Mouse (Mus musculus): ENCODE results near the gene Nr1h2. TPM values are rescaled to one million over a fixed set of nuclear protein-coding genes. Genes with fewer than 3 reads are reported as not detected.

Nr1h2 gene
- 83.2 and 94.9 TPM in 2 replicates for polyA plus RNA-seq (2016; fragmentation: Nextera tagmentation; extraction: Ambion mirVana)

DNA sequence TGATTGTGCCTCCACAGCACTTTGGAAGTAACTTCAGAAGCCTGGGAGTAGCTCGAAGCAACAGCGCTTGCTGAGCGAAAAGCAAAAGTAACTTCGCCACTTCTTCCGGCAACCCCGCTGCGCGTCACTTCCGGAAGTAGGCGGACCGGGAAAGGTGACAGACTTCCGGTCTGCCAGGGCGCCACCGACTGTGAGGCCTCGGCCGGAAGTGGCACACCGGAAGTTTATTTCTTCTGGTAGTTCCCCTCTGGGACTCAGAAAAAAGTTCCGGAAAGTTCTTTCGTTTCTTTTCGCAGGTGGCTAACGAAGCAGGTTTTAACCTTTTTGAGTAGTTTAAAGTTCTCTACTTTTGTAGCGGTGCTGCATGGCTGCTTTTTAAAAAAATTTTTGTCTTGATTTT lies at the start of gene Nr1h2:
TSS of gene Nr1h2 (minus strand) at position 126 of the 400 bp plus-strand sequence.
- DNase-seq (ENCODE audit: low spot score), result peak; percentile 96
- Histone ChIP-seq H3K27ac (peak within 1 kb of the TSS; percentile 92), H3K4me3 (peak within 1 kb of the TSS; percentile 92), H3K4me1 (replicated peaks) (peaks cover 15% of the 10 kb centered on the region), H3K27me3 (ENCODE audit: insufficient read depth, poor library complexity, severe bottlenecking) (0 out of 2 replicates have a peak, but pooled peaks cover 3% of the 10 kb centered on the region), H3K9me3 (no peaks in the 10 kb centered on the region), H3K36me3 (peaks cover 33% of the 10 kb centered on the region)
- under 1% methylated on average over 22 of the region's 22 CpGs for WGBS

DNA sequence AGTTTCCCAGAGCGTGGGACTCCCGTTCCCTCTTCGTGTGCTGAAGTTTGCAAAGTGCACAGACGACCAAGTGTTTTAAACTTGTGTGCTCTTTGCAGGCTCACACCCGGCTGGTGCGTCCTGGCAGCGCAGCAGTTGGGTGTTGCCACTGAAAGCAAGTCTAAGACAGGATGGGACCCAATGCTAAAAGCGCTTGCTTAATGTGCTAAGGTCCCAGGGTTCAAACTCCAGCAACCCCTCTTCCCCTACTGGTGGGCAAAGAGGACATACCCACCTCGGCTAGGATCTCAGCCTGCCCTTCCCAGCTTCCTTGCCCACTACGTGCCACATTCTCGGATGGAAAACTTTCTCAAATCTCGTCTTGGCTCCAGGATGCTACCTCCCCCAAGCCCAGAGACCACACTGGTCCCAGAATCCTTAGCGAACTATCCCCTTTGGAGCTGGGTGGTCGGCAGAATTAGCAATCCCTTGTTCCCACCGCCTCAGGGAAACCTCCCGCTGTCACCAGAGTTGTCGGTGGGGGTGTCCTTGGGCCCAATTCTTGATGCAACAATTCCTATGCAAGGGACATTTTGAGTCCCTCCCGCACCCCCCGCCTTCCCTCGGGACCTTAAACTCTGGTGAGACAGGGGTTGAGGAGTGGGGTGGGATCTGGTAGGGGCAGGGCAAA lies 49.6 kb upstream of the Nr1h2 start:
- Histone ChIP-seq H3K9me3 (no peaks in the 10 kb centered on the region), H3K36me3 (no peaks in the 10 kb centered on the region), H3K4me1 (replicated peaks) (peaks cover 53% of the 10 kb centered on the region), H3K27me3 (ENCODE audit: insufficient read depth, poor library complexity, severe bottlenecking) (peaks cover 84% of the 10 kb centered on the region), H3K4me3 (peak overlapping the region; percentile 47), H3K27ac (peak overlapping the region; percentile 82)
- 3% methylated on average over 20 of the region's 20 CpGs for WGBS
- peak; percentile 40 for DNase-seq (ENCODE audit: low spot score)

DNA sequence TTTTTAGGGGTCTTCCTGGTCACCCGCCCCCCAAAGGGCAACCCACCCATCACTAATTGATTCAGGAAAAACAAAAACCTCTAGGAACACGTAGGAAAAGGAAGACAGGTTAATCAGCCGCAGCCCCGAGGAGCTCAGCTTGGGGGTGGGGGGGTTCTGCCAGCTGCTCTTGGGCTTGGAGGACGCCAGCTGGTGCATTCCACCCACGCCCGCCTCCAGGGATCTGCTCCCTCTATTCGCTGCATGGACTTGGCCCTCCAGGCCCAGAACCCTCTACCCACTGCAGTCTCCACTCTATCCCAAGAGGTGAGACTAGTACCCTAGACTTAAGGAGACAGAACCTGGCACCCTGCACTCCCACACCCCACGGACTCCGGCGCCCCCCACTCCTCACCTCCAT lies 48.7 kb upstream of the Nr1h2 start:
- Histone ChIP-seq H3K9me3 (no peaks in the 10 kb centered on the region), H3K36me3 (no peaks in the 10 kb centered on the region), H3K27me3 (ENCODE audit: insufficient read depth, poor library complexity, severe bottlenecking) (peaks cover 75% of the 10 kb centered on the region), H3K4me3 (peak overlapping the region; percentile 14), H3K27ac (peak overlapping the region; percentile 69; the same call in 1 of the 2 replicates), H3K4me1 (replicated peaks) (peaks cover 53% of the 10 kb centered on the region)
- WGBS, result 8% methylated on average over 11 of the region's 11 CpGs
- DNase-seq (ENCODE audit: low spot score), result peak; percentile 40

DNA sequence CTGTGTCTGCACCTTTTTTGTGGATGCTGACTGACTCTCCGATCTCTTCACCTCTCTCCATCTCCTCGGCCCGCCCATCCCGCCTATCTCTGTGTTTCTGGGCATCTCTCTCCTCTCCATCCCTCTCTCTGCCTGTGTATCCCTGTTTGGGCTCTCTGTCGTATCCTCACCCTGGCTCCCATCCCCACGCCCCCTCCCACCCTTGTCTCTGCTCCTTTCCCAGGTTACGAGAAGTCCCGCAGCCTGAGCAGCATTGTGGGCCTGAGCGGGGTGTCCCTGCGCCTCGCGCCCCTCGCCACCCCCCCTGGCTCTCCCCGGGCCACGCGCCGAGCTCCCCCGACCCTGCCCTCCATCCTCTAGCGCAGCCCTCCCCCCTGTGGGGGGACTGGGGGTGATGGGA lies 47.9 kb upstream of the Nr1h2 start:
- DNase-seq (ENCODE audit: low spot score), result no peak
- H3K27ac ChIP-seq, result peak overlapping the region; percentile 69
- peaks cover 67% of the 10 kb centered on the region for H3K27me3 ChIP-seq (ENCODE audit: insufficient read depth, poor library complexity, severe bottlenecking)
- H3K36me3 ChIP-seq, result no peaks in the 10 kb centered on the region
- H3K4me1 ChIP-seq (replicated peaks), result peaks cover 56% of the 10 kb centered on the region
- 18% methylated on average over 19 of the region's 19 CpGs for WGBS
- H3K9me3 ChIP-seq, result no peaks in the 10 kb centered on the region
- peak overlapping the region; percentile 33 for H3K4me3 ChIP-seq

DNA sequence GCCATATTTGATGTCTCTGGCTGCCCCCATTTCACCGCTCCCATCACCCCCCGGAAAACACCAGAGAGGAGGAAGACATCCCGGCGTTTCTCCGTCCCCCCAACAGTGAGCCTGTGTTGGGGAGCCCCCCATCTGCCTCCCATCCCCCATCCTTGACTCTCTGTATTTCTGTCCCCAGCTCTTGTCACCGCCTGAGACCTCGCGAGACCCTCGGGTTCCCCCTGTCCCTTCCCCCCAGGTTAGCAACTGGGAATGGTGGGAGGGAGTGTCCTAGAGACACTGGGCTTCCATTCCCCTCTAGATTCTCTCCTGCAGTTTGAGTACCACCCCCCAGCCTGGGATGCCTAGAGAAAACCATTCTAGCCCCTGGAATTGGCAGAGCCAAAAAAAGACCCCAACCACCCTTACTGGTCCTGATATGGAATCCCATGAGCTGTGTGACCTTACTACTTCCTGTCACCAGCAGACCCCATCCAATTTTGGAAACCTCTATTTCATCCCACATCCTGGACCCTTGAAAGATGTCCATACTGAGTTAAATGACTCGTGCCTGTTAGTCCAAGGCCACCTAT lies 47.0 kb upstream of the Nr1h2 start:
- Histone ChIP-seq H3K4me1 (replicated peaks) (peaks cover 51% of the 10 kb centered on the region), H3K36me3 (peaks cover 5% of the 10 kb centered on the region), H3K9me3 (no peaks in the 10 kb centered on the region), H3K27me3 (ENCODE audit: insufficient read depth, poor library complexity, severe bottlenecking) (peaks cover 59% of the 10 kb centered on the region), H3K4me3 (no peak overlapping the region), H3K27ac (no peak overlapping the region)
- WGBS, result 85% methylated on average over 10 of the region's 10 CpGs
- no peak for DNase-seq (ENCODE audit: low spot score)

DNA sequence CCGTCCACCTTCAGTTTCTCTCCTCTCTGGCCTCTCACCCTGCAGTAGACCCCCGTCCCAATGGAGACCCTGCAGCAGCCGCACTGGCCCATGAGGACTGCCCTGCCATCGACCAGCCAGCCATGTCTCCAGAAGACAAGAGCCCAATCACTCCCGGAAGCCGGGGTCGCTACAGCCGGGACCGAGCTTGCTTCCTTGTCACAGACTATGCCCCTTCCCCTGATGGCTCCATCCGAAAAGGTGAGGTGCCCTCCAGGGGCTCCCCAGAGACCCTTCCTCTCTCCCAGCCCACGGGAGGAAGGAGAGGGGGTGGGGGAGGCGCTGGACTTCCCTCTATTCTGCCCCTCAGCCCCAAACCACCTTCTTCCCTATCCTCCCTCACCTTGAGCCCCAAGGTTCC lies 44.6 kb upstream of the Nr1h2 start:
- Histone ChIP-seq H3K27me3 (ENCODE audit: insufficient read depth, poor library complexity, severe bottlenecking) (peaks cover 41% of the 10 kb centered on the region), H3K4me1 (replicated peaks) (peaks cover 45% of the 10 kb centered on the region), H3K27ac (no peak overlapping the region), H3K36me3 (peaks cover 12% of the 10 kb centered on the region), H3K4me3 (no peak overlapping the region), H3K9me3 (no peaks in the 10 kb centered on the region)
- DNase-seq (ENCODE audit: low spot score), result no peak
- 82% methylated on average over 12 of the region's 12 CpGs for WGBS

DNA sequence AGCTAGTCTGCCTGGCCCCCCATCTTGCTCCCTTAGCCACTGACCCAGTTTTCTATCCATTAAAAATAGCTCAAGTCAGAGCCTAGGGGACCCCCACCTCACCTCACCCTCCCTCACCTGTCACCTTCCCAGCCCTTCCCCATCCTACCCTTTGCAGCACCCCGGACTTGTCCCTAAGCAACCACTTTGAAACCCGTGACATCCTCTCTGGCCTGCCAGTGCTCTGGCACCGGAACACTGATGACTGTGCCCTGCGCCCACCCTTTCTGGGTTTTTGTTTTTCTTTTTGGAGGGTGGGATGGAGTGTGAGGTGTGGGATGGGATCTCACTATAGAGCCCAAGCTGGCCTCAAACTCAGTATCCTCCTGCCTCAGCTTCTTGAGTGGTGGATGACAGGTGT lies 43.9 kb upstream of the Nr1h2 start:
- no peak for DNase-seq (ENCODE audit: low spot score)
- WGBS, result 91% methylated on average over 4 of the region's 4 CpGs
- Histone ChIP-seq H3K27ac (no peak overlapping the region), H3K4me3 (no peak overlapping the region), H3K4me1 (replicated peaks) (peaks cover 45% of the 10 kb centered on the region), H3K27me3 (ENCODE audit: insufficient read depth, poor library complexity, severe bottlenecking) (peaks cover 41% of the 10 kb centered on the region), H3K36me3 (peaks cover 12% of the 10 kb centered on the region), H3K9me3 (no peaks in the 10 kb centered on the region)

DNA sequence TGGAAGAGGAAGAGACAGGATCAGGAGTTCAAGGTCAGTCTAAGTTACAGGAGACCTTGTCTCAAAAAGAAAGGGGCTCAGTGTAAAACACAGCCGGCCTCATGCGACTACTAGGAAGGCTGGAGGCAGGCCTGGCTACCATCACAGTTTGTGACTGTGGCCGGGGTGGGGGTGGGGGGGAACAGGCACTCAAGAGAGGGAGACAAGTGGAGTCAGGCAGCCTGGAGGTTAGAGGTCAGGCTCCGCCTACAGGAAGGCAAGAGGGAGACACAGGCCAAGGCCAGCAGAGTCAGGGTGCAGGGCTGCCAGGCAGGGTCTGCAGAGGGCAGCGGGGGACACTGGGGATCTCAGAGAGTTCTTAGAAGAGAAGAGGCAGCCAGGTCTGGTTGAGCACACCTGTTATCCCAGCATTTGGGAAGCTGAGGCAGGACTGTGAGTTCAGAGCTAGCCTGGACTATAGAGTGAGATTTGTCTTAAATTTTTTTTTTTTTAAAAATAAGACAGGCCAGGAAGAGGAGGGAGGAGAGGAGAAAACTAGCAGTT lies 43.3 kb upstream of the Nr1h2 start:
- WGBS, result 58% methylated on average over 5 of the region's 5 CpGs
- H3K27ac ChIP-seq, result no peak overlapping the region
- DNase-seq (ENCODE audit: low spot score), result no peak
- peaks cover 45% of the 10 kb centered on the region for H3K4me1 ChIP-seq (replicated peaks)
- H3K4me3 ChIP-seq, result no peak overlapping the region
- H3K27me3 ChIP-seq (ENCODE audit: insufficient read depth, poor library complexity, severe bottlenecking), result peaks cover 41% of the 10 kb centered on the region
- no peaks in the 10 kb centered on the region for H3K9me3 ChIP-seq
- peaks cover 12% of the 10 kb centered on the region for H3K36me3 ChIP-seq

DNA sequence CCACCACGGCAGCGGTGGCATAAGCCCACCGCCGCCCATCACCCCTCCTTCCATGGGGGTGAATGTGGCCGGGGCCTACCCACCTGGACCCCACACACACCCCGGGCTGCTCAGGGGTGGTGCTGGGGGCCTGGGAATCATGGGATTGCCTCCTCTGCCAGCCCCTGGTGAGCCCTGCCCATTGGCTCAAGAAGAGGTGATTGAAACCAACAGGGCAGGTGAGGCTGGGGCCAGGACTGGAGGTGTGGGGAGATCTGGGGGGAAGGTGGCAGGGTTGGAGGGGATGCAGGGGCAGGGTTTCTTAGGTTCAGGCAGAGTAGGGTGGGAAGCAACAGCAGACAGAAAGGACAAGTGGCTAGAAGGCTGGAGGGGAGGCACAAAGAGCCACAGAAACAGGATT lies 42.3 kb upstream of the Nr1h2 start:
- H3K9me3 ChIP-seq, result no peaks in the 10 kb centered on the region
- peaks cover 45% of the 10 kb centered on the region for H3K4me1 ChIP-seq (replicated peaks)
- peaks cover 12% of the 10 kb centered on the region for H3K36me3 ChIP-seq
- no peak overlapping the region for H3K4me3 ChIP-seq
- WGBS, result 97% methylated on average over 6 of the region's 6 CpGs
- H3K27me3 ChIP-seq (ENCODE audit: insufficient read depth, poor library complexity, severe bottlenecking), result peaks cover 41% of the 10 kb centered on the region
- no peak overlapping the region for H3K27ac ChIP-seq
- DNase-seq (ENCODE audit: low spot score), result no peak

DNA sequence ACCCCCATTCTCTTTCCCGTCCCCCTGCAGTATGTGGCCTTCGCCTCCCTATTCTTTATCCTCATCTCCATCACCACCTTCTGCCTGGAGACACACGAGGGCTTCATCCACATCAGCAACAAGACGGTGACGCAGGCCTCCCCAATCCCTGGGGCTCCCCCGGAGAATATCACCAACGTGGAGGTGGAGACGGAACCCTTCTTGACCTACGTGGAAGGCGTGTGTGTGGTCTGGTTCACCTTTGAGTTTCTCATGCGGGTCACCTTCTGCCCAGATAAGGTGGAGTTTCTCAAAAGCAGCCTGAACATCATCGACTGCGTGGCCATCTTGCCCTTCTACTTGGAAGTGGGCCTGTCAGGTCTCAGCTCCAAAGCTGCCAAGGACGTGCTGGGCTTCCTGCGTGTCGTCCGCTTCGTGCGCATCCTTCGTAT lies 41.4 kb upstream of the Nr1h2 start:
- H3K27ac ChIP-seq, result no peak overlapping the region
- no peak for DNase-seq (ENCODE audit: low spot score)
- H3K36me3 ChIP-seq, result peaks cover 12% of the 10 kb centered on the region
- no peaks in the 10 kb centered on the region for H3K9me3 ChIP-seq
- 94% methylated on average over 20 of the region's 20 CpGs for WGBS
- H3K4me3 ChIP-seq, result no peak overlapping the region
- peaks cover 41% of the 10 kb centered on the region for H3K27me3 ChIP-seq (ENCODE audit: insufficient read depth, poor library complexity, severe bottlenecking)
- peaks cover 53% of the 10 kb centered on the region for H3K4me1 ChIP-seq (replicated peaks)

DNA sequence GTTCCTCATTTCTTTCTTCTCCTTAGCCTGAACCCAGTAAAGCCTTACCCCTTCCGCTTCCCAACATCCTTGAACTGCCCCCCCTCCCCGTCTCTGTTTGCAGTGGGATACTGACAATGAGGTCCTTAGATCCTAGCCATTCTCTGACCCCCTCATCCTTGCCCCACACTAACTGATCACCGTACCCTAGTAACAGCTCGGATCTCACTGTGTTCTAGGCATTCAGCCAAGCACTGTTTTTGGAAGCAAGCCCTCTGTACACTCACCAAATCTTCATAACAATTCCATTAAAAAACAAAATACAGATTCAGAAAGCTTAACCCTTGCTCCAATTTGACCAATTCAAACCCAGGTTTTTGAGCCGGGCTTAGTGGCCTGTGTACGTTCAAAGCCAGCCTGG lies 40.5 kb upstream of the Nr1h2 start:
- no peak for DNase-seq (ENCODE audit: low spot score)
- peak overlapping the region; percentile 67 for H3K4me3 ChIP-seq
- H3K27me3 ChIP-seq (ENCODE audit: insufficient read depth, poor library complexity, severe bottlenecking), result peaks cover 48% of the 10 kb centered on the region
- H3K36me3 ChIP-seq, result peaks cover 12% of the 10 kb centered on the region
- H3K4me1 ChIP-seq (replicated peaks), result peaks cover 62% of the 10 kb centered on the region
- H3K9me3 ChIP-seq, result no peaks in the 10 kb centered on the region
- H3K27ac ChIP-seq, result peak overlapping the region; percentile 75
- WGBS, result 74% methylated on average over 6 of the region's 6 CpGs

DNA sequence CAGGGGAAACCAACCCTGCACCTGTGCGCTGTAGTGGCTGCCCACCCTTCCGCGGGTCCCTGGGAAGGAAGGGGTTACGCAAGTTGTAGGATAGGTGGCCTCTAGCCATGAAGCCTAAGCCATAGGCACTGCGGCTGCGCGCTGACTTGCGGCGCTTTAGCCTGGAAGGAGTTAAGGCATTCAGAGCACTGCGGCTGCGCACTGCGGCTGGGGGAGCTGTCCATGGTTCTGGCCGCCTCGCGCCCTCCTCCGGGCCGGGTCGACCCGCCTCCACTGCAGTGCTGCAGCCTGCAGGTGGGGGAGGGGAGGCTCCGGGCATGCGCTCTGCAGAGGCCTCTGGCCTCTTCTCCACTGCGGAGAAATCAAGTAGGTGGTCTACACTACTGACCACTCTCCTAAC lies 40.0 kb upstream of the Nr1h2 start:
- Histone ChIP-seq H3K4me3 (peak overlapping the region; percentile 67), H3K36me3 (peaks cover 12% of the 10 kb centered on the region), H3K9me3 (no peaks in the 10 kb centered on the region), H3K27ac (peak overlapping the region; percentile 75), H3K27me3 (ENCODE audit: insufficient read depth, poor library complexity, severe bottlenecking) (peaks cover 52% of the 10 kb centered on the region), H3K4me1 (replicated peaks) (peaks cover 67% of the 10 kb centered on the region)
- peak; percentile 95 for DNase-seq (ENCODE audit: low spot score)
- under 1% methylated on average over 22 of the region's 22 CpGs for WGBS

DNA sequence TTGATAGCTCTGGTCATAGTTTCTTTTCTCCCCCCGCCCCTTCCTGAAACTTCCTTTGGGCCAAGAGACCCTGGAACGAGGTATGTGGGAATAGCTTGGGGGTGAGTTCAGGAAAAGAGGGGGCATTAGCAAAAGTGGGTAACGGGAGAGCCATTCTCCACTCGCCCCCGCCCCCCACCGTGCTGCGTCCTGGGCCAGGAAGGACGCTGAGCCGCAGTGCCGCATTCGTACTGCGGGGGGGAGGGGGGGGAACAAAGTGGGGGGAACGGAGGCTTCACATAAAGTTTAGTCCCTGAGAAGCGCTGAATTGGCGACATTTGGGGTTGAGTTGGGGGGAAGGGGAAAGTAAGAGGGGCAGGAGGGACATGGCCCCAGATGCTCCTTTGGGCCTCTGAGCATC lies 39.3 kb upstream of the Nr1h2 start:
- Histone ChIP-seq H3K4me3 (peak overlapping the region; percentile 67), H3K4me1 (replicated peaks) (peaks cover 74% of the 10 kb centered on the region)

More for the DNA sequence above, 39.3 kb upstream of the Nr1h2 start:
- WGBS, result 3% methylated on average over 15 of the region's 15 CpGs
- DNase-seq (ENCODE audit: low spot score), result no peak
- Histone ChIP-seq H3K9me3 (no peaks in the 10 kb centered on the region), H3K27me3 (ENCODE audit: insufficient read depth, poor library complexity, severe bottlenecking) (peaks cover 57% of the 10 kb centered on the region), H3K36me3 (peaks cover 12% of the 10 kb centered on the region), H3K27ac (no peak overlapping the region)
